Mouse (Mus musculus): Measurements from ENCODE around the gene Rrp12.
"Not testable (repeated sequence)": the region's sequence is repeated elsewhere in the genome, so short reads cannot be mapped to it uniquely, and the experiment has no call there.

DNA sequence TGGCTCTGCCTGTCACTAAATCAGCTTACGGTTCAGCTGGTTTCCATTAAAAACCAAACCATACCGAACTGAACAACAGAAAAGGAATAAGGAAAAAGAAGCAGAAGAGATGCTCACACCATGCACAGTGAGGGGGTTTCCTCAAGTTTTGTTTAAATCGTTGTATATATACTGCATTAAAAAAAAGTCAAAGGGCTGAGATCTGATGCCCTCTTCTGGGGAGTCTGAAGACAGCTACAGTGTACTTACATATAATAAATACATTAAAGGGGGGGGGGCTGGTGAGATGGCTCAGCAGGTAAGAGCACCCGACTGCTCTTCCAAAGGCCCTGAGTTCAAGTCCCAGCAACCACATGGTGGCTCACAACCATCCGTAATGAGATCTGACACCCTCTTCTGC lies 26.0 kb downstream of the Rrp12 start:
- TF ChIP-seq POLR2A (IDR thresholded peaks at IDR 0.05; ENCODE audit: low read depth, low read length); CTCF (IDR thresholded peaks at IDR 0.05; ENCODE audit: extremely low read depth, insufficient read depth, insufficient read length, insufficient replicate concordance): not testable (repeated sequence)
